Mouse (Mus musculus) liver, embryonic 11.5 days (tissue): ENCODE results near the gene Sik3. TPM values are rescaled to one million over a fixed set of nuclear protein-coding genes. Genes with fewer than 3 reads are reported as not detected.
A peak's percentile ranks its signal among the peaks of the same experiment; 100 is the strongest.

Source experiments
- ATAC-seq: fragments of 200-750 bp; cut with Nextera tagmentation; replicated peaks from 2 replicates; pipeline ENCODE4 v1.8.0; 2017; ENCODE audit warnings: moderate number of reproducible peaks, mild to moderate bottlenecking, moderate TSS enrichment, moderate library complexity; ENCODE audit not compliant: low FRiP score
- DNase-seq: peaks from one replicate; pipeline ENCODE4 v3.0.0-alpha.2; 2017; ENCODE audit warnings: low spot score
- H3K27ac ChIP-seq: fragments of 300-500 bp; sonication (generic); 2 replicates; pipeline ENCODE4 v1.5.1; 2014; ENCODE audit warnings: mild to moderate bottlenecking, low read depth, low read length, control low read depth
- H3K27me3 ChIP-seq: fragments of 300-500 bp; sonication (generic); replicated peaks from 2 replicates; pipeline ENCODE4 v1.6.1; 2014; ENCODE audit warnings: low read length, mixed read lengths; ENCODE audit not compliant: control insufficient read depth, insufficient read depth
- H3K36me3 ChIP-seq: fragments of 300-500 bp; sonication (generic); 2 replicates; pipeline ENCODE4 v1.6.1; 2014; ENCODE audit warnings: mild to moderate bottlenecking, low read length, moderate library complexity, mixed read lengths; ENCODE audit not compliant: control insufficient read depth, insufficient read depth
- H3K4me1 ChIP-seq: fragments of 300-500 bp; sonication (generic); replicated peaks from 2 replicates; pipeline ENCODE4 v1.6.1; 2014; ENCODE audit warnings: low read length, mixed read lengths; ENCODE audit not compliant: control insufficient read depth, insufficient read depth
- H3K4me2 ChIP-seq: fragments of 300-500 bp; sonication (generic); 2 replicates; pipeline ENCODE4 v1.6.1; 2014; ENCODE audit warnings: mild to moderate bottlenecking, control low read depth, moderate library complexity
- H3K4me3 ChIP-seq: fragments of 300-500 bp; sonication (generic); 2 replicates; pipeline ENCODE4 v1.5.1; 2014; ENCODE audit warnings: low read depth, low read length, control low read depth
- H3K9ac ChIP-seq: fragments of 300-500 bp; sonication (generic); 2 replicates; pipeline ENCODE4 v1.6.1; 2014; ENCODE audit warnings: low read depth, low read length, control low read depth
- H3K9me3 ChIP-seq: fragments of 300-500 bp; sonication (generic); 2 replicates; pipeline ENCODE4 v1.6.1; 2016; ENCODE audit warnings: low read length, inconsistent platforms, mixed read lengths; ENCODE audit not compliant: control insufficient read depth
- WGBS: fragments of 180-500 bp; shearing (Covaris S2); extraction: QIAGEN DNeasy Blood & Tissue Kit; methylation state at CpG from one replicate; pipeline ENCODE4 v1.1.7; 2014; 5-methylcytosine and 5-hydroxymethylcytosine counted together
- polyA plus RNA-seq: library from polyadenylated mRNA; unstranded; fragments of >200 nt; fragmentation: Nextera tagmentation; extraction: Ambion mirVana; gene quantifications from 2 replicates; pipeline ENCODE4 v1.2.1, GENCODE M21; 2014

Gene Sik3
- polyA plus RNA-seq, 1 experiment from 2014 or later, result 9.5 TPM

GRCm38 (mm10) chr9:46112246-46112645 is 99.6 kb downstream of the Sik3 start:
- ATAC-seq, result no peak
- no peaks in the 10 kb centered on the region for H3K27me3 ChIP-seq
- peaks cover 36% of the 10 kb centered on the region for H3K4me1 ChIP-seq
- no peak overlapping the region for H3K27ac ChIP-seq
- H3K4me3 ChIP-seq, result no peak overlapping the region
- WGBS, result 70% methylated on average over 5 of the region's 5 CpGs
- H3K4me2 ChIP-seq, result no peak overlapping the region
- H3K9me3 ChIP-seq, result no peaks in the 10 kb centered on the region
- H3K36me3 ChIP-seq, result no peaks in the 10 kb centered on the region
- no peak overlapping the region for H3K9ac ChIP-seq
- no peak for DNase-seq

GRCm38 (mm10) chr9:46118844-46119385 is 106.3 kb downstream of the Sik3 start:
- Histone ChIP-seq H3K36me3 (peaks cover 5% of the 10 kb centered on the region; the same call in 1 of the 2 replicates), H3K9ac (no peak overlapping the region), H3K4me3 (no peak overlapping the region), H3K4me1 (peaks cover 30% of the 10 kb centered on the region), H3K27me3 (no peaks in the 10 kb centered on the region), H3K9me3 (peaks cover 3% of the 10 kb centered on the region; the same call in 1 of the 2 replicates), H3K4me2 (no peak overlapping the region), H3K27ac (no peak overlapping the region)
- DNase-seq, result no peak
- ATAC-seq, result no peak
- WGBS, result 79% methylated on average over 8 of the region's 8 CpGs

GRCm38 (mm10) chr9:46119943-46120441 is 107.4 kb downstream of the Sik3 start:
- WGBS, result 8% methylated on average over 6 of the region's 6 CpGs
- DNase-seq (peak; percentile 54), ATAC-seq (peak; percentile 80)
- H3K27ac ChIP-seq, result peak overlapping the region; percentile 69
- no peaks in the 10 kb centered on the region for H3K27me3 ChIP-seq
- no peak overlapping the region for H3K9ac ChIP-seq
- peak overlapping the region; percentile 13 for H3K4me2 ChIP-seq
- H3K9me3 ChIP-seq, result peaks cover 3% of the 10 kb centered on the region; the same call in 1 of the 2 replicates
- peaks cover 30% of the 10 kb centered on the region for H3K4me1 ChIP-seq
- peaks cover 7% of the 10 kb centered on the region; the same call in 1 of the 2 replicates for H3K36me3 ChIP-seq
- no peak overlapping the region for H3K4me3 ChIP-seq

GRCm38 (mm10) chr9:46120468-46121253 is 108.0 kb downstream of the Sik3 start:
- Histone ChIP-seq H3K36me3 (peaks cover 7% of the 10 kb centered on the region; the same call in 1 of the 2 replicates), H3K27me3 (no peaks in the 10 kb centered on the region), H3K9me3 (peaks cover 3% of the 10 kb centered on the region; the same call in 1 of the 2 replicates), H3K4me2 (peak overlapping the region; percentile 13), H3K4me1 (peaks cover 25% of the 10 kb centered on the region), H3K9ac (no peak overlapping the region), H3K4me3 (no peak overlapping the region), H3K27ac (peak overlapping the region; percentile 69)
- ATAC-seq (no peak), DNase-seq (no peak)
- 68% methylated on average over 6 of the region's 6 CpGs for WGBS

GRCm38 (mm10) chr9:46121486-46121885 is 108.9 kb downstream of the Sik3 start:
- 68% methylated on average over 4 of the region's 4 CpGs for WGBS
- ATAC-seq (no peak), DNase-seq (no peak)
- H3K27me3 ChIP-seq, result no peaks in the 10 kb centered on the region
- peaks cover 3% of the 10 kb centered on the region; the same call in 1 of the 2 replicates for H3K9me3 ChIP-seq
- no peak overlapping the region for H3K27ac ChIP-seq
- H3K4me3 ChIP-seq, result no peak overlapping the region
- no peak overlapping the region for H3K4me2 ChIP-seq
- H3K4me1 ChIP-seq, result peaks cover 22% of the 10 kb centered on the region
- H3K9ac ChIP-seq, result no peak overlapping the region
- H3K36me3 ChIP-seq, result peaks cover 7% of the 10 kb centered on the region; the same call in 1 of the 2 replicates

- ATAC-seq (no peak), DNase-seq (no peak)
- Histone ChIP-seq H3K4me3 (no peak overlapping the region), H3K9me3 (peaks cover 3% of the 10 kb centered on the region; the same call in 1 of the 2 replicates), H3K9ac (no peak overlapping the region), H3K27me3 (no peaks in the 10 kb centered on the region), H3K4me1 (peaks cover 22% of the 10 kb centered on the region), H3K36me3 (peaks cover 7% of the 10 kb centered on the region; the same call in 1 of the 2 replicates), H3K27ac (no peak overlapping the region), H3K4me2 (no peak overlapping the region)
- 82% methylated on average over 9 of the region's 9 CpGs for WGBS
These were observed 110.1 kb downstream of the Sik3 start for GRCm38 (mm10) chr9:46122731-46123130.

GRCm38 (mm10) chr9:46126295-46126694 is 113.7 kb downstream of the Sik3 start:
- 77% methylated on average over 2 of the region's 2 CpGs for WGBS
- peaks cover 4% of the 10 kb centered on the region for H3K4me1 ChIP-seq
- no peaks in the 10 kb centered on the region for H3K27me3 ChIP-seq
- peaks cover 4% of the 10 kb centered on the region; the same call in 1 of the 2 replicates for H3K36me3 ChIP-seq
- H3K4me3 ChIP-seq, result no peak overlapping the region
- no peak overlapping the region for H3K27ac ChIP-seq
- H3K9ac ChIP-seq, result no peak overlapping the region
- no peaks in the 10 kb centered on the region for H3K9me3 ChIP-seq
- no peak for DNase-seq
- no peak for ATAC-seq
- H3K4me2 ChIP-seq, result no peak overlapping the region

- H3K4me3 ChIP-seq, result no peak overlapping the region
- no peak for ATAC-seq
- no peaks in the 10 kb centered on the region; the same call in 1 of the 2 replicates for H3K4me1 ChIP-seq
- DNase-seq, result no peak
- no peak overlapping the region for H3K4me2 ChIP-seq
- no peaks in the 10 kb centered on the region for H3K9me3 ChIP-seq
- no peak overlapping the region for H3K9ac ChIP-seq
- WGBS, result 73% methylated on average over 5 of the region's 5 CpGs
- H3K36me3 ChIP-seq, result peaks cover 4% of the 10 kb centered on the region; the same call in 1 of the 2 replicates
- H3K27me3 ChIP-seq, result no peaks in the 10 kb centered on the region
- H3K27ac ChIP-seq, result no peak overlapping the region
These were observed 114.7 kb downstream of the Sik3 start for GRCm38 (mm10) chr9:46127326-46127725.
